Mouse (Mus musculus) heart, embryonic 14.5 days (tissue): ENCODE data around the gene Dlgap1. TPM values are rescaled to one million over a fixed set of nuclear protein-coding genes. Genes with fewer than 3 reads are reported as not detected.
A peak's percentile ranks its signal among the peaks of the same experiment; 100 is the strongest.

Source experiments
- ATAC-seq: fragments of 200-750 bp; cut with Nextera tagmentation; 2 replicates; pipeline ENCODE4 v1.8.0; 2017; ENCODE audit warnings: low read depth, moderate TSS enrichment; ENCODE audit not compliant: insufficient number of reproducible peaks, insufficient read depth, low FRiP score
- H3K27ac ChIP-seq, 2 experiments: fragments of 200-500 bp in 1 of 2; fragments of 300-500 bp in 1 of 2; sonication (generic) in 1 of 2; replicated peaks in 1 of 2; 2 replicates each; pipeline ENCODE4 v1.5.1; 2012 to 2014; ENCODE audit warnings: low read depth in 2 of 2, low read length in 2 of 2, control low read depth in 1 of 2, mild to moderate bottlenecking in 1 of 2, mixed read lengths in 1 of 2; ENCODE audit not compliant: control insufficient read depth in 1 of 2, insufficient read depth in 1 of 2
- H3K27me3 ChIP-seq: fragments of 300-500 bp; sonication (generic); 2 replicates; pipeline ENCODE4 v1.6.1; 2014; ENCODE audit warnings: mild to moderate bottlenecking, low read length, control low read depth; ENCODE audit not compliant: control insufficient read depth, insufficient read depth
- H3K36me3 ChIP-seq: fragments of 300-500 bp; sonication (generic); 2 replicates; pipeline ENCODE4 v1.6.1; 2014; ENCODE audit warnings: mild to moderate bottlenecking, control low read depth, low read length, mixed read lengths; ENCODE audit not compliant: control insufficient read depth, insufficient read depth
- H3K4me1 ChIP-seq, 2 experiments: fragments of 200-500 bp in 1 of 2; fragments of 300-500 bp in 1 of 2; sonication (generic) in 1 of 2; 2 replicates each; pipeline ENCODE4 v1.6.1; 2012 to 2014; ENCODE audit warnings: low read length in 2 of 2, control low read depth in 1 of 2, mixed read lengths in 1 of 2; ENCODE audit not compliant: control insufficient read depth in 2 of 2, insufficient read depth in 2 of 2
- H3K4me2 ChIP-seq: fragments of 300-500 bp; sonication (generic); 2 replicates; pipeline ENCODE4 v1.6.1; 2014; ENCODE audit warnings: mild to moderate bottlenecking, low read length
- H3K4me3 ChIP-seq, 2 experiments: fragments of 200-500 bp in 1 of 2; fragments of 300-500 bp in 1 of 2; sonication (generic) in 1 of 2; 2 replicates each; pipeline ENCODE4 v1.5.1; 2012 to 2014; ENCODE audit warnings: low read length in 2 of 2, mild to moderate bottlenecking in 2 of 2, control low read depth in 1 of 2, low read depth in 1 of 2, moderate library complexity in 1 of 2; ENCODE audit not compliant: control insufficient read depth in 1 of 2, insufficient read depth in 1 of 2
- H3K9ac ChIP-seq: fragments of 300-500 bp; sonication (generic); 2 replicates; pipeline ENCODE4 v1.6.1; 2014; ENCODE audit warnings: mild to moderate bottlenecking, low read length
- H3K9me3 ChIP-seq: fragments of 300-500 bp; sonication (generic); 2 replicates; pipeline ENCODE4 v1.6.1; 2016; ENCODE audit warnings: low read length, control low read depth; ENCODE audit not compliant: control insufficient read depth
- WGBS: fragments of 180-500 bp; shearing (Covaris S2); extraction: QIAGEN DNeasy Blood & Tissue Kit; methylation state at CpG from one replicate; pipeline ENCODE4 v1.1.7; 2014; 5-methylcytosine and 5-hydroxymethylcytosine counted together
- polyA plus RNA-seq: library from polyadenylated mRNA; unstranded; fragments of >200 nt; fragmentation: Nextera tagmentation; extraction: Ambion mirVana; gene quantifications from 2 replicates; pipeline ENCODE4 v1.2.1, GENCODE M21; 2014

The Dlgap1 gene
- polyA plus RNA-seq, 1 experiment from 2014 or later, result 1.1 TPM

DNA sequence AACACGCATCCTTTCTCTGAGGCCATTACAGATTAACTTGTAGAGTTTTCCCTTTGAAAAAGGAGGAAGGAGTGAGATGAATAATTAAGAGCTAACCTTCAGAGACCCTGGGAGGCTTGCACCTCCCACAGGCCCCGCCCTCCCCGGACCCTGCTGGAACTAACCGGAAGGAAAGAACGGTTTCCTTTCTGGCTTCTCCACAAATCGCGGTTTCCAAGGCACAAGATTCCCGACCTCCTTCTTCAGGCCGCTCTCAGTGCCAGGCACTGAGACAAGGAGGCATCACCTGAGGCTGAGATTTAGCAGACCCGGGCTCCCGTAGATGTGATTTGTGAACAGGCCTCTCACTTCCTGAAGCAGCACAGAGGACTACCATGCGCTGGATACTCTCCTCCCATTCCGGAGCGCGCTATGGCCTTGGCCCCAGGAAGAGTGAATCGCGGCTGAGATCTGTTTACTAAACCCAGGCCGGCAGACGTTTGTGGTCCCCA, 782.3 kb downstream of the Dlgap1 start:
- Histone ChIP-seq H3K4me1 (peaks cover 22 to 24% of the 10 kb centered on the region in 2 experiments), H3K9me3 (no peaks in the 10 kb centered on the region), H3K27ac (peak overlapping the region; percentile 84 to 93), H3K4me2 (peak overlapping the region; percentile 79), H3K36me3 (no peaks in the 10 kb centered on the region), H3K9ac (peak overlapping the region; percentile 77), H3K27me3 (0 out of 2 replicates have a peak, but pooled peaks cover 5% of the 10 kb centered on the region), H3K4me3 (peak overlapping the region; percentile 53 to 75)
- 2% methylated on average over 19 of the region's 19 CpGs for WGBS
- peak; percentile 44 for ATAC-seq

DNA sequence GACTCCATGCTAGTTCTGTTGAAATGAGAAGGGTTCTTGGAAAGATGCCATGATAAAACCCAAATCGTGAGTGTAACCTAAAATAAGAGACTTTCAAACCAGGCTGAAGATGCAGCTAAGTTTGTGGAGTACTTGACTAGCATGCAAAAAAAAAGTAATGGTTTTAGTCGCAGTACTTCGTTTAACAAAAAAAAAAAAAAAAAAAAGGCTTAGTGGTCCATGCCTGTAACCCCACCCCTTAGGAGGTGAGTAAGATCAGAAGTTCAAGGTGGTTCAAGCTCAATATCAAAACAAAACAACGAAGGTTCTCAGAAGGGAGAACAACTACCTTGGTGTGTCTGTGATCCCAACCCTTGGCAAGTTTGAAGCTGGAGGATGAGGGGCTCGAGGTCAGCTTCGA, 782.8 kb downstream of the Dlgap1 start:
- Histone ChIP-seq H3K9ac (peak overlapping the region; percentile 77), H3K4me2 (peak overlapping the region; percentile 79), H3K9me3 (no peaks in the 10 kb centered on the region), H3K4me1 (peaks cover 19% of the 10 kb centered on the region in 2 experiments), H3K36me3 (no peaks in the 10 kb centered on the region), H3K27me3 (0 out of 2 replicates have a peak, but pooled peaks cover 5% of the 10 kb centered on the region), H3K4me3 (peak overlapping the region; percentile 53 to 75), H3K27ac (peak overlapping the region; percentile 84 to 93)
- ATAC-seq, result no peak
- WGBS, result 48% methylated on average over 6 of the region's 6 CpGs

DNA sequence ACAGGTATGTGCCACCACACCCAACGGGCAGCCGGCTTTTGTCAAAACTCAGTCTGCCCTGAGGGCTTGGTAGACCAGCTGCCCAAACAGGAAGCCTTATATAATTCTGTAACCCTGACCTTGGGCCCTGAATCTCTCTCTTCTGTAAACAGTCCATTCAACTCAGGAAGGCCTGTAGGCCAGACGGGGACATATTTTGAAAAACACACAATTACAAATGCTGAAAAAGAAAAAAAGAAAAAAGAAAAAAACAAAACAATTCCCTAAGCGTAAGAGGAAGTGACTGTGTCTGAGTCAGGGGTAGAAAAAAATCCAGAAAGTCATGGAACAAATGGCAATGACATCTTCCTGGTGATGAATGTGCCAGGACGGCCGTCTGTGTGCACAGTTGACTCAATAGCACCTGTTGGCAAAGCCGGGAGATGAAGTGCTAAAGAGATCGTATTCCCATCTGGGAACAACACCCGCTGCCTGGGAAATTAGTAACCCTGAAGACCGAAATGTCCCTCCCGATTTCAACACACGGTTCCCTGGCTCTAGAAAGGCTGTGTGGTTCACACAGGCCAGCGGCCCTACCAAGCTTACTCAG, 784.7 kb downstream of the Dlgap1 start:
- ATAC-seq, result no peak
- WGBS, result 75% methylated on average over 13 of the region's 13 CpGs
- Histone ChIP-seq H3K9me3 (no peaks in the 10 kb centered on the region), H3K4me3 (no peak overlapping the region), H3K4me2 (no peak overlapping the region), H3K27me3 (0 out of 2 replicates have a peak, but pooled peaks cover 5% of the 10 kb centered on the region), H3K4me1 (peaks cover 11 to 13% of the 10 kb centered on the region in 2 experiments), H3K36me3 (no peaks in the 10 kb centered on the region), H3K27ac (0 out of 4 replicates have a peak overlapping the region, but pooled peaks of 1 of the 2 experiments have one; percentile 11), H3K9ac (no peak overlapping the region)

DNA sequence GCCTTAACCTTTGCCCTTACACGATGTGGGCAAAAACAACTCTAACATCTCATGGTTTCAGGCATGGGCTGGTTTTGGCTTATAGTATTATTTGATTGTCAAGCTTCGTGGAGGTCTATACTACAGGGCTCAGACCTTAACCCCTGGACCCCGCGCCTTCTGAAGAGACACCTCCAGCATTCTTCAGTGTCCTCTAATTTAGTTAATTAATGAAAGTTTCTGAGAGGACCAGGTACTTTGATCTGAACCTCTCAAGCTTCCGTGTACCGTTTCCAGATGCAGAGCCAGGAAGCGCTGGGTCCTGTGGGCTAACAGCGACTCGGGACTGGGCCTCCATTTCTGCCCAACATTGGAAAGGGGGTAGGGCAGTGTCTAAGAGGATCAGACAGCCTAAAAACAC, 785.2 kb downstream of the Dlgap1 start:
- H3K27me3 ChIP-seq, result 0 out of 2 replicates have a peak, but pooled peaks cover 5% of the 10 kb centered on the region
- no peaks in the 10 kb centered on the region for H3K36me3 ChIP-seq
- H3K4me3 ChIP-seq, result no peak overlapping the region
- 84% methylated on average over 9 of the region's 9 CpGs for WGBS
- no peaks in the 10 kb centered on the region for H3K9me3 ChIP-seq
- H3K4me2 ChIP-seq, result no peak overlapping the region
- no peak overlapping the region for H3K27ac ChIP-seq
- H3K4me1 ChIP-seq, result peaks cover 10 to 12% of the 10 kb centered on the region in 2 experiments; a peak in 3 of 4 replicates
- H3K9ac ChIP-seq, result no peak overlapping the region
- no peak for ATAC-seq

DNA sequence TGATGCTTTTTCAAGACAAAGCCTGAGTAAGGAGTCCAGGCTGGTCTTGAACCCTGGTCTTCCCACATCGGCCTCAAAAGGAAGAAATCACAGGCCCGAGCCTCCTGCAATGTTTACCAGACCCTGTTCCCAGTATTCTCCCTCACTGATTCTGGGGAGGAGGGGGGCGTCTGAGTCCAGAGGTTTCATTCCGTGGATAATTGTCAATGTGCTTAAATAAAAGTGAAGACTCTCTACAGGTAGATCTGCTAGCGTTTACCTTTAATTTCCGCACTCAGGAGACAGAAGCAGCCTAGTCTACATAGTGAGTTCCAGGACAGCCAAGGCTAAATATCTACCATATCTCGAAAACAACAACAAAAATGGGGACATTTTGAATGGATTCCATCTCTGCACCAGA, 785.8 kb downstream of the Dlgap1 start:
- no peaks in the 10 kb centered on the region for H3K9me3 ChIP-seq
- peak overlapping the region; percentile 92 for H3K4me2 ChIP-seq
- 53% methylated on average over 7 of the region's 7 CpGs for WGBS
- H3K9ac ChIP-seq, result no peak overlapping the region
- peak overlapping the region in 1 of 2 experiments; percentile 53; a peak in 1 of 4 replicates for H3K4me3 ChIP-seq
- peaks cover 10 to 12% of the 10 kb centered on the region in 2 experiments; a peak in 3 of 4 replicates for H3K4me1 ChIP-seq
- H3K27ac ChIP-seq, result no peak overlapping the region
- no peak for ATAC-seq
- 0 out of 2 replicates have a peak, but pooled peaks cover 5% of the 10 kb centered on the region for H3K27me3 ChIP-seq
- no peaks in the 10 kb centered on the region for H3K36me3 ChIP-seq

DNA sequence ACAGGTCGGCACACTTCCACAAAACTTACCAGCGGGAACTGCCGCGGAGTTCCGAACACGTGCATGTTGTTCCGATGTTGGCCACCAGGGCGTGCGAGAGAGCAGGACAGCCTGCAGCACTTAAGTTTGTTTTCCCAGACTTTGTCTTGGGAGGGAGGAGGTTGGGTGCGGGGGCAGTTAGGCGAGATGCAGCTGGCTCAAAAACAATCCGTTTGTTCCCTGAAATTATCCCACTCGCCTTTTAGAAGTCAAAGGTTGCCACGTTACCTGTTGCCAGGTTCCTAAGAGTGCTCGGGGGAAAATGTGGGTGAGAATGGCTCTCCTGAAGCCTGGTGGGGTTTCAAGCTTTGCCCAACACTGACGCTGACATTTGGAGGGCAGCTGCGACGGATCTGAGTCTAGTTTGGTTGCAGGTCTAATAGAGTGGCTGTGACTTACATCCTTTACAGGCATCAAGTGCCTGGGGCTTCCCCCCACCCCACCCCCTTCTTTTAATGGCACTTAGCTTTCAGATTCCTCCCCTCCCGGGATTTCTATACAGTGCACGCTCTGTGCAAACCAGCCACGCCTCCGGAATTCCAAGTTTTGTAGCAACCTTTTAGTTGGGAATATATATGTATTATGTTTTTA, 786.3 kb downstream of the Dlgap1 start:
- Histone ChIP-seq H3K36me3 (no peaks in the 10 kb centered on the region), H3K27ac (peak overlapping the region; percentile 85 to 86), H3K27me3 (0 out of 2 replicates have a peak, but pooled peaks cover 5% of the 10 kb centered on the region), H3K9ac (peak overlapping the region; percentile 68), H3K4me3 (peak overlapping the region; percentile 53 to 58), H3K4me1 (peaks cover 10 to 12% of the 10 kb centered on the region in 2 experiments; a peak in 3 of 4 replicates), H3K9me3 (no peaks in the 10 kb centered on the region), H3K4me2 (peak overlapping the region; percentile 92)
- under 1% methylated on average over 22 of the region's 22 CpGs for WGBS
- 0 out of 2 replicates have a peak, but pooled peaks have one; percentile 23 for ATAC-seq

DNA sequence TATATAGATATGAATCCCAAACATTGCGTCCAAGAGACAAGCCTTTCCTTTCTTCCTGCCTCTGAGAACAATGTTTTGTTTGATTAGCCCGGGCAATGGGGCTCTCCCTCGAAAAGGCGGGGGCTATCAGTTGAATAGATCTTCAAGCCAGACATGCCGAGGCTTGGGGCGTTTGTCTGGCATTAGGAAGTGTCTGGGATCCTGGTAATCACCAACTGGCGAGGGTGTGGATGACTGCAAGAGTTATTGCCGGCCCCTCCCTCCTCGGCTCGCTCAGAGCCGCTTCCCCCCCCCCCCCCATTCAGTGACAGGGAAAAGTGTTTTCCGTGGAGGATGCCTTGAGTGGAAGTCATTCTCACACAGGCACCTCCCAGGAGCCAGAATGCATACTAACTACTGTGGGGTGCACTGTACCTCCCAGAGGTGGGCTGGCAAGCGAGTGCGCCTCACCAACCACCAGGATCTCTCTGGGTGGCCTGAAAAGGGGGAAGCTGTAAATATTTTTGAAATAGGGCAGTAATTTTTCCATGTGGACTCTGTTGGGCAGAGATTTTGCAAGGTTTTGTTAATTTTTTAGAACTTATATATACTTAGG, 786.9 kb downstream of the Dlgap1 start:
- peak overlapping the region; percentile 53 to 58 for H3K4me3 ChIP-seq
- WGBS, result 7% methylated on average over 12 of the region's 14 CpGs
- H3K36me3 ChIP-seq, result no peaks in the 10 kb centered on the region
- 0 out of 2 replicates have a peak, but pooled peaks cover 5% of the 10 kb centered on the region for H3K27me3 ChIP-seq
- H3K27ac ChIP-seq, result peak overlapping the region; percentile 45 to 85; a peak in 3 of 4 replicates
- no peaks in the 10 kb centered on the region for H3K9me3 ChIP-seq
- peak overlapping the region; percentile 92 for H3K4me2 ChIP-seq
- H3K4me1 ChIP-seq, result peaks cover 6 to 10% of the 10 kb centered on the region in 2 experiments; a peak in 3 of 4 replicates
- H3K9ac ChIP-seq, result peak overlapping the region; percentile 68
- no peak for ATAC-seq
